Mouse (Mus musculus): ENCODE measurements around the gene Trip4.
A peak's percentile ranks its signal among the peaks of the same experiment; 100 is the strongest.

Gene Trip4

DNA sequence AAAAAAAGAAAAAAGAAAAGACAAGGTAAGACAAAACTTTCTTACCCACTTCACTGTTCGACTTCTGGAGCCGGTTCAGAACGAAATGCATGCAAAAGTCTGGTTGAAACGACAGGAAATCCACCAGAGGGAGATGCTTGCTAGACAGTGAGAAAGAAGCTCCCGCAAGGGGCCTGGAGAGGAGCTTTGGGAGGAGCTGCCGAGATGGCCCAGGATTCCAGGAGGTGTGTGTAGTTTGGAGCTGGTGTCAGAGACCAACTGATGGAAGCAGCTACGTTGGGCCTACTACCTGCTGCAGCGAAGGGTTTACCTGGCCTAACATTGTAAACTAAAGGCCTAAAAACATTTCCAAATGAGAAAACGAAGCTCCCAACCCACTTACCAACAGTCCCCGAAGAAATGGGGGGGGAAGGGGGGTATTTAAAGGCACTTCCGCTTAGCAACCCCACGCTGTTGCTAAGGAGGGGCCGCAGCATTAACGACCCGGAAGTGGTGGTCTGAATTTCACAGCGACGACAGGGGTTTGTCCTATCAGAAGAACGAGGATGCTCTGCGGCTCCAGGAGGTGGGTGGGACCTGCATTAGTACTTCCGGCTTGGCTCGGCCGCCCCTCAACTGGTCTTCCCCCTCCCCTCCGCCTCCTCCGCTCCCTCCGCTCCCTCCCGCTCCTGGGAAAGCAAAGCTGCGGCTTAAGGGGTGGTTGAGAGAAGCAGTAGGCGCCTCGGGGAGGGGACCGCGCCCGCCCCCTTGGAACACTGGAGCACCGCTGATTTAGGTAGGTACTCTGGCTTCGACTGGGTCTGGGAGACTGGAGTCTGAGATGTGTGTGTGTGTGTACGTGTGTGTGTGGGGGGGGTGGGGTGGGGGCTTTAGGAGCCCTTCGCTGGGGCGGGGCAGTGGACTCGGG, at the start of gene Trip4, which contains the start of gene Csnk1g1:
Trip4 (minus strand) TSS at position 401 of the 907 bp plus-strand sequence.
Csnk1g1 (plus strand) TSS at position 531 of the 907 bp plus-strand sequence.
- DNase-seq (ENCODE audit: low read depth): peak; percentile 95

DNA sequence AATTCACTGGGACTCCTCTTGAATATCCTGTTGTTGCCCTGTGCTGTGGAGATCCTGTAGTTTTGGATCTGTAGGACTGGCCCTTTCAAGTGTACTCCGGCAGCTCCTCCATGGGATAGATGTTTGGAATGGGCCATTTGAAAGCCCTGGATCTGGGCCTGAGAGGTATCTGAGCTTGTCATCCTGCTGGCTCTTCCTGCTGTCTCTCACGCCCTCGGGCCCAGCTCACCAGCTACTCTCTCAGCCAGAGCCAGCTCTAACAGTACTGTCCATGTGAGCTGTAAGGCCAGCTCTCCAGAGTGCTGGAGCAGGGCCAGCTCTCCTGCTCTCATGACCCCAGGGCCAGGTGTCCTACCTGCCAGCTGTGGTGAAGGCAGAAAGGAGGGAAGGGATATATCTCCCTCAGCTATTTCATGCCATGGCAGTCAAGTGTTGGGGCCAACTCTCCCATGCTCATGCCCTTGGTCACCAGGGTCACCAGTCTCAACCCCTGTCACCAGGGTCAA, 42.5 kb upstream of the Trip4 start:
- DNase-seq (ENCODE audit: low read depth): no peak

DNA sequence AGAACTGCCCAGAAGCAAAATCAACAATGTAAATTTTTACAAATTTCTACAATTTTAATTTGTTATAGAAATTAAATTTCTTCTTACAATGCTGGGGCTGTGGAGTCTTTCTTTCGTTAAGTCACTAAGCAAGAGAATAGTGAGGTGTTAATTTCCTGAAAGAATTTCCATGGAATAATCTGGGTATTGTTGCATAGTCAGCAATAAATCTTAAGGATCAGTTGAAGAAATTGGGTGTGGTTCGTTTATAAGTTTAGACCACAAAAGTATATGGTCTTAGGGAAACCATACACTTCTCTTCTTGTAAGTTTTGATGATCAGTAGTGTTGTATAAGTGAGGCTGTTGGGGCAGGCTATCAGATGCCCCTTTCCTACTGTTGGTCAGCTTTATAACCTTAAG, 29.0 kb upstream of the Trip4 start:
- no peak for DNase-seq (ENCODE audit: low read depth)

DNA sequence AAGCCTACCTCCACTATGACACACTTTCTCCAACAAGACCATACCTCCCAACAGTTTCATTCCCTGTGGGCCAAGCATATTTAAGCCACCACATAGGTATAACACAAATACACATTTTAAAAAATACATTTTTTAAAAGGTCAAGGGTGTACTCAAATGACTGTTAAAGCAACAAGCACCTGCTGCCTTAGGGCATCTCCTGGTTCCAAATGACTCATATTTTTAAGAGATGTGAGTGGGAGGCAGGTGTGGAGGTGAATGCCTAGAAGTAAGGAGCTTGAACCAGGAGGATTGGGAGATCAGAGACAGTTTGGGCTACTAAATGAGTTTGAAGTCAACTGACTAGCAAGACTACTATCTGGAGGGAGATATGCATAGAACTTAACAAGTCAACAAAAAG, 21.2 kb upstream of the Trip4 start:
- DNase-seq (ENCODE audit: low read depth): no peak

DNA sequence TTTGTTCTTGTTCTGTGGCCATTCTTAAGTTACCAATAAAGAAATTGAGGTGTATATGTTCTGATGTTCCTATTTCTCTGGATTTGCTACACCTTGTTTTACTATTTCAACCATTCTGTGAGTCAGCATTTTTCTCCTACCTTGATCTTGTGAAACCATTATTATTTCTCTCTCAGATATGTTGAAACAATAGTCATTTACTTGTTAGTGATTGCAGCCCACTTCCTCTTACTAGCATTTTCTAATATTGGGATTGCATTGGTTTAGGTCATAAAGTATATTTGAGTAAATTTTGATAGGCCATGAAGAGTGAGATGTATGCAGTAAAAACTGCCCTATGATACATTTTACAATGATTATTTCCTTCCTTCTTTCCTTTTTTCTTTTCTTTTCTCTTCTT, 19.9 kb upstream of the Trip4 start:
- no peak for DNase-seq (ENCODE audit: low read depth)

DNA sequence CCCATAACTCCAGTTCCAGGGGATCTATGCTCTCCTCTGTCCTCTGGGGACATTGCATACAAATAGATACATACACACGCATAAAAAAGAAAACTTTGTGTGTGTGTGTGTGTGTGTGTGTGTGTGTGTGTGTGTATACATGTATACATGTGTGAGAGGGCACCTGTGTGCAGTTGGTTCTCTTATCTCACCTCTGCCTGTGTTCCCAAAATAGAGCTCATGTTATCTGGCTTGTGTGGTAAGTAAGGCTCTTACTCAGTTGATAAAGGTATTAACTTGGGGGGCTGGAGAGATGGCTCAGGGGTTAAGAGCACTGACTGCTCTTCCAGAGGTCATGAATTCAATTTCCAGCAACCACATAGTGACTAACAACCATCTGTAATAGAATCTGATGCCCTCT, 8.4 kb upstream of the Trip4 start:
- no peak for DNase-seq (ENCODE audit: low read depth)

DNA sequence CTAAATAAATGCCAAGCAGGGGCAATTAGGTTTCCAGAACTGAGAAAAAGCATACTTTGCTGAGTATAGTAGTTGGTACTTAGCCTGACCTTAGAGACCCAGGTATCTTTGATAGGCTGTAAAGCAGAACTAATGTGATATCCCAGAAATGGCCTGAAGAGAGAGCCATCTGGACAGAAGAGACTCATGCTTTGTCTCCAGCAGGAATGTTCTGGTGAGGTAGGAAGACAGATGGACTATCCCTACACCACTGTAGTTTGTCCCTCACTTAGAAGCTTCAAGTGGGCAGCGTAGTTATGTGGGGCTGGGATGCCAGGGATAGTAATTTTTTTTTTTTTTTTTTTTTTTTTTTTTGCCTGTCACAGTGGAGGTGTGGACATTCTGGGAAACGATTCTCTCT, 5.4 kb upstream of the Trip4 start:
- no peak for DNase-seq (ENCODE audit: low read depth)

DNA sequence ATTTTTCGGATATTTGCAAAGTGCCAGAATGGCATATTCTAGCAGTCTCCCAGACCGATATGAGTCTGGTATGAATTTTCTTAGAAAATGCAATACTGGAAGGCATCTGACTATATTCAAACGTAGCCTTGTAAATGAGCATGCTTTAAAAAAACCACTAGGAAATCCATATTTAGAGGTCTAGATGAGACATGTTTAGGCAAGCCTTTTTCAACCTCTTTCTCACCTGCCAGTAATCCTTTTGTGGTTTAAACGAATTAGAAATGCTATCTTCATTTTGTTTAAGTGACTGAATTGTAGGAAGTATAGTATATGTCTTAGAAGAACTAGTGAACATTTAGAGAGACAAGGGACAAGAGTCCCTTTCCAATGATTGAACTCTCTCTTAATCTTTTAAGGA, 1.2 kb upstream of the Trip4 start:
- DNase-seq (ENCODE audit: low read depth): no peak

DNA sequence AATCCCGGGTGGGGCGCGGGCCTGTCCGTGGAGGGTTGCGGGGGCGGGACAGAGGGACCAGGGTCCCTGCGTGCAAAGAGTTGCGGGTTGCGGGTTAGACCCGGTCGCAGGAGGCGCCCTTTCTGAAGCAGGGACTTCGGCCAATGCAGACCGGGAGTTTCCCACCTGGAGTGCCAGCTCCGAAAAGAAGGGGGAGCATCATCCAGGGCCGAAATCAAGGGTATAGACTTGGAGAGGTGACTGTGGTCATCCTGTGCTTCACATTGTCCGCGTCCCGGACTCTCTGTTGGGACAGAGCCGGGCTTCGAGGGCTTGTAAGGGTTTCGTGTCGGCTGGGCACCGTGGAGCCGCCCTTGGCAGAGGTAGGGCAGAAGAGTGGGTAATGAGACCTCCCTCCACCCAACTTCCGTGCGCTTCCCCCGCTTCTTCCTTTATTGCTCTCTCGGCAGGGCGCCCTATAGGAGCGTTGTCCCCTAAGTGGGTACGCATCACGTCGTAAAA, 757 bp upstream of the Trip4 start:
- peak; percentile 47 for DNase-seq (ENCODE audit: low read depth)

DNA sequence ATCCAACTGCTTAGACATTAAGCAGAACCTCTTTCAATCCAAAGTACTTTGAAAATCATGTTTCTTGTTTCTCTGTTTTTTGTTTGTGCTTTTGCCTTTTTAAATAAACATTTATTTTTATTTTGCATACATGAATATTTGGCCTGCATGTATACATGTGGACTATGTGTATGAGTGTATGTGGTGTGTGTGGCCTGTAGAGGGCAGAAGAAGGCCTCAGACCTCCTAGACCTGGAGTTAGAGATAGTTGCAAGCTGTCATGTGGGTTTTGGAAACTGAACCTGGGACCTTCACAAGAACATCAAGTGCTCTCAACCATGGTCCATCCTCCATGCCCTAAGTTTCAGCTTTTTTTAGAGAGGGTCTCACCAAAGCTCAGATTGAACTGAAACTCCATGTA, 5.2 kb downstream of the Trip4 start:
- DNase-seq (ENCODE audit: low read depth): peak; percentile 8

DNA sequence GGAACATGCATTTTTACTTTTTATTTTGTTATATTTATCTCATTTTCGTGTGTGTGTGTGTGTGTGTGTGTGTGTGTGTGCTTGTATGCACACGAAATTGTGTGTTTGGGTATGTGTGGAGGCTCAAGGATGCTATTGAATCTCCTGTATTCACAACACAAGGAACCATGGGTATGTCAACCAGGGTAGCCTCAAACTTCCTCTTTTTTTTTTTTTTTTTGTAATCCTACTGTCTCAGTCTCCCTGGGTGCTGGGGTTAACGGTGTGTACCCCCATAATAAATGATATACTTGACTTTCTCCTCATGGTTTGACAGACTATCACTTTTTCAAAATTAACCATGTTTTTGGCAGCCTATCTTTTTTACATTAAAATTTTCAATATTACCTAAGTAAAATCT, 5.7 kb downstream of the Trip4 start:
- no peak for DNase-seq (ENCODE audit: low read depth)

DNA sequence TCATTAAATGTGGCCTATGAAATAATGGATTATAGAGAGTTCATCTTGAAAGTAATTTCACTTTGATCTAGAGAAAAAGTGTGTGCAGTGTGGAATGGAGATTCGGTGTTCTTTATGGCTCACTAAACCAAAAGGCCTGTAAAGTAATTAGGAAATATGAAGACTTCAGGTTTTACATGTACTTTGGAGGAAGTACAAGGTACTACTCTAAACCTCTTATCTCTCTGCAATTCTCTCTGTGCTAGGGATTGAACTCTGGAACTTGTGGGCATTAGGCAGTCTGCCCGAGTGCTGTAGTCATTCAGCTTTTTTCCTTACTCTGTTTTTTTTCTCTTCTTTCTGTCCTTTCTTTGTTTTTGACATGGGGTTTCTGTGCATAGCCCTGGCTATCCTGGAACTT, 11.6 kb downstream of the Trip4 start:
- DNase-seq (ENCODE audit: low read depth): no peak

DNA sequence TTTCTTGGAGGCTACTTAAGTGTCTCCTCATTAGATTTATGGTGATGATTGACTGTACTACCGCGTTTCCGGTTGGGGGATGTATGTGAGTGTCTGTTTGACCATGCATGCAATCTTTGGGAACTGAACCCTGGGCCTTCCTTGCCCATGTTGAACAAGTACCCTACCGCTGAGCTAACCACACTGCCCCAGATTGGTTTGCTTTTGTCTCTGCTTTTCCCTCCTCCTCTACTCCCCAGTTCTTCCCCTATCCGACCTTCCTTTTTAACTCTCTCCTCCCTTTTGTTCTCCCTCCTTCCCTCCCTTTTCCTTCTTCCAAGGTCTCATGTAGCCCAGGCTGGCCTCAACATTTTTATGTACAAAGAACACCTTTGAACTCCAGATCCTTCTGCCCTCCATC, 17.5 kb downstream of the Trip4 start:
- peak; percentile 7 for DNase-seq (ENCODE audit: low read depth)

DNA sequence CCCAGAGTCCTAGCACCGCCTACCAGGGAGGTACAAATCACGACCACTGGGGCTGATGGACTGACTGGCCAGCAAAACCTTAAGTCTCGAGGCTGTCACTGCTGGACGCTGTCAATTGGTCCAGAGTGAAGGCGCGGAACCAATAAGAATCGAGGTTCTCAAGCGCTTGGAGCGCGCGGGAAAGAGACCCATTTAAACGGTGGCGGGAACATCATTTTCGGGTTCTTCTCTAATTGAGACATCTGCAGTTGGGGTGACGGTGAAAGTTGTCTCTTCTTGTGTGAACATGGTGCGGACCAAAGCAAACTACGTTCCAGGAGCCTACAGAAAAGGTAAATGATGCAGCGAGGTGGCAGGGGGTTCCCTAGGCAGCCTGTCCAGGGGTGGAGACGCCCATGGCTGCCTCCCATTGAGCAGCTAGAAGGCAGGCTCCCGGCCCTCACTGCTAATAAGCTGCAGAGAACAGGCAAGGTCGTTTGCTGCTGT, 18.4 kb downstream of the Trip4 start, which contains the start of gene Pclaf:
Pclaf (plus strand) TSS at position 95 of the 486 bp plus-strand sequence.
- peak; percentile 91 for DNase-seq (ENCODE audit: low read depth)

DNA sequence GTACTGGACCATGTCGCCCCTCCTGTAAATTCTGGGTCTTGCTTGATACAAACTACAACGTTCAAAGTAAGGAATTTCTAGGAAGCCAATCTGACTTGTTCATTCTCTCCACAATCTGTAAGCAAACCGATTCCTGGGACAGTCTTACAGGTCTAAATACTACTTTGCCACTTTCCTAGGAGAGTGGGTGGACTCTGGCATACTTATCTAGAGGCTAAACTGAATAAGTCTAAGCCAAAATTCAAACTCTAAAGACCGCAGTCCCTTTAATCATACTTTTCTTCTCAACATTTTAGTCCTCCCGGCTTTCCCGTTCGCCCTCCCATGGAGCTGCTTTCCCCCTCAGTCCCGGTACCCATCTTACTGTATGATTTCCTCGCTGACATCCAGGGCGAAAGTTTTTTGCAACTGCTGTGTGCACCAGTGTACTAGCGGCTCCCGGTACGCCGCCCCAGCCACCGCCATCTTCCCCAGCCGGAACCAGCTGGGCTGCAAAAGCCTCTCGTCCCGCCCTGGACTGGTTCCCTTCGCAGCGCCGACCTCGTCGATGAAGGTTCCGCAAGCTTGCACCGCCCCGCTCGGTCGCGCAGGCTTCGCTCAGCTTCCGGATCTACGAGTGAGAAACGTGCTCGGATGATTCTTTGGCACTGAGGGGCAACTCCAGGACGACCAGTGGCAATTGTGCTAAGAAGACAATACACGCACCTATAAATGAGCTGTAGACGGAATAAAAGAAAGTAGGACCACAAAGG, 23.9 kb downstream of the Trip4 start:
- DNase-seq (ENCODE audit: low read depth): peak; percentile 93

DNA sequence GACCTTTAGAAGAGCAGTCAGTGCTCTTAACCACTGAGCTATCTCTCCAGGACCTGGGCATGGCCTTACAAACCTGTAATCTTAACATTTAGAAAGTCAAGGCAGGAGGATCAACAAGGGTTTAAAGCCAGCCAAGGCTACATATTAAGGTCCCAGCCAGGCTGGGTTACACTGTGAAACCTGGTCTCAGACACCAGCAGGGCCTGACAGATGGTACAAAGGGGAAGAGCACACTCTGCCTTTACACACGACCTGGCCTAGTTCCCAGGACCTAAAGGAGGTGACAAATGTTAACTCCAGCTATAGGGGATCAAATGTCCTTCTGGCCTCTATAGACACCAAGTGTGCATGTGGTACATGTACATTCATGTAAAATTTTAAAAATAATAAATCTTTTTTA, 48.9 kb downstream of the Trip4 start:
- DNase-seq (ENCODE audit: low read depth): no peak

DNA sequence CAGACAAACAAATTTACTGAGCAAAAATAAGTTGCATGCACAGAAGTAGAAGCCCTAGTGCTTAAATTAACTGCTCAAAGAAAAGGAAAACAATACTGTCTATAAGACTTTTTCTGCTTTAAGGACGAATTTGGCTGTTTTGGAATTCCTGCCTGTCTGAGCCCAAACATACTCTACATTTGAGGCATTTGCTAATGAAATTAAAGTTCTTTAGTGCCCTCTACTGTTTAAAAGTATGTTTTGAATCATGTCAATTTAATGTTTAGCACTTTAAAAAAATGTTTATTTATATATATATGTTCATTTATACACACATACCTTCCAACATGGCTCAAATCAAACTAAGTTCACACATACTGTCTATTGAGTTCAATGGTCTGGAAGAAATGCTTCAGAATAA, 58.4 kb downstream of the Trip4 start:
- peak; percentile 54 for DNase-seq (ENCODE audit: low read depth)

DNA sequence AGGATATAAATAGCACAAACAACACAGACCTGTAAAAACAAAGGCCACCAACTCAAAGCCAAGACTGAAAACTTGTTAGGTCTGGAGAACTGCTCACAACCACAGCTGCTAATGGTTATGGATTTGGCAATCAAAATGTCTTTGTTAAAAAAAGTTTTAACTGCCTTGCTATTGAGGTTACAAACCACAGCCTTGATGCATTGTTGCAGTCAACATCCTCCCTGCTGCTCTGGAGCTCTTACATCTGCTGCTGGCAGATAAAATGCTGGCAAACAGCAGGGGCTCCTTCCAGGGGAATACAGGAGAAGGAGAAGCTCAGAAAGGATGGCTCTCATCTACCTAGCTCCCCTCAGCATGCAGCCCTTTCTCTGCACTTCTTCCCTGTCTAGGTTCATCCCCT, 60.4 kb downstream of the Trip4 start:
- peak; percentile 74 for DNase-seq (ENCODE audit: low read depth)

DNA sequence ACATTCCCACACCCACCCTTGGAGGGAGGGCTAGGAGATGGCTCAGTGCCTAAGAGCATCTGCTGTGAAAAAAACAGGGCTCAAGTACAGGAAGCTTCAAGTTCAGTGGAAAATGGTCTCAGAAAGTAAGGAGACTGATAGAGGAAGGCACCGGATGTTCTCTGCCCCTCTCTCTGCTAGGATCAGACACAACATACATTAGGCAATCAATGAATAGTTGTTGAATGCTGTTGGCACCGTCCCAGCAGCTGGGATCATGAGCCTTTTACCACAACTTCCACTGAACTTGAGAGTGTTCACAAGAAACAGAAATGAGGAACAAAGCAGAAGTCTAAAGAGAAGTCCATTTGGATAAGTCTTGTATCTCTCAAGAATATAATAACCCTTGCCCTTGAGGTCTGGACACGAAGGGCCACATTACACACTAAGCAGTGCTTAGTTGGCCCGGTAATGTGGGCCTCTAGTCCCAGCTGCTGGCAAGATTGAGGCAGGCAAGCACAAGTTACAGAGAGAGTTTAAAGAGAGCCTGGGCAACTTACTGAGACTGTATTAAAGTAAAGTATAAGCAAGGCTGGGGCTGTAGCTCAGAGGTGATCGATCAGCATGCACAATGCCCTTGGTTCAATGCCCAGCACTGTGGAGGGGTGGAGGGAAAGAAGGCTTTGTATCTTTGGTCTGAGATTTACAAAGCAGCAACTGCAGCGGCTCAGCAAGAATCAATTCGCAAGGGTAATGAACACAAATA, 64.0 kb downstream of the Trip4 start:
- DNase-seq (ENCODE audit: low read depth): peak; percentile 73

DNA sequence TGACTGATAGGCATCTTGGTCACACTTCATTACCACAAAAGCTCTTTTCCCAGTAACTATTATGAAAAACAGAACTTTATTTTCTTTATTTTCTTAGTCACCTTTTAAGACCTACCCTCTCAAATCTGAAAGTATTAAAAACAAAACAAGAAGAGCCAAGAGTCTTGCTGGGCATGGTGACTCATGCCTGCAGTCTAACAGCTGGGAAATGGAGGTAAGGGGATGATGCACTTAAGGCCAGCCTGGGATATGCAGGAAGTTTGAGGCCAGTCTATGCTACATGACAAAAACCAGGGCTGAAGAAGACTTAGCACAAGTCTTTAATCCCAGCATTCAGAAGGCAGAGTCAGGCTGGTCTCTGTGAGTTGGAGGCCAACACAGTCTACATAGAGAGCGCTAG, 68.8 kb downstream of the Trip4 start:
- peak; percentile 44 for DNase-seq (ENCODE audit: low read depth)

DNA sequence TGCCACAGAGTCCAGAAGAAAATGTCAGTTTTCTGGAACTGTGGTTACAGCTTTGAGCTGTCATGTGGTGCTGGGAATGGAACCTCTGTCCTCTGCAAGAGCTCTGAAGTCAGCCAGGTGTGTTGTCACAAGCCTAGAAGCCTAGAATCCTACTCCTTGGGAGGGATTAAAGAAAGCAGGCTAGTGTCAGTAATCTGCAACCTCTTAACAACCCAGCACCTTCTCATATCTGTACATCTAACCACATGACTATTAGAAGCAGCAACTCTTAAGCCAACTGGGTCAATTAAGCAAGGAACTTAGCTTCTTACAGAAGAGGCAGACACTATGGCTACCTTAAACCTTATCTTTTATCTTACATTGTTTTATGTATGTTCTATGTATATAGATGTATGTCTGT, 71.7 kb downstream of the Trip4 start:
- DNase-seq (ENCODE audit: low read depth): no peak
